Mouse (Mus musculus) heart, embryonic 14.5 days (tissue): ENCODE data around the gene Hsd3b4. TPM values are rescaled to one million over a fixed set of nuclear protein-coding genes. Genes with fewer than 3 reads are reported as not detected.
"Not testable (repeated sequence)": the region's sequence is repeated elsewhere in the genome, so short reads cannot be mapped to it uniquely, and the experiment has no call there.

Experiments
- ATAC-seq: fragments of 200-750 bp; cut with Nextera tagmentation; 2 replicates; pipeline ENCODE4 v1.8.0; 2017; ENCODE audit warnings: low read depth, moderate TSS enrichment; ENCODE audit not compliant: insufficient number of reproducible peaks, insufficient read depth, low FRiP score
- H3K27ac ChIP-seq, 2 experiments: fragments of 200-500 bp in 1 of 2; fragments of 300-500 bp in 1 of 2; sonication (generic) in 1 of 2; replicated peaks in 1 of 2; 2 replicates each; pipeline ENCODE4 v1.5.1; 2012 to 2014; ENCODE audit warnings: low read depth in 2 of 2, low read length in 2 of 2, control low read depth in 1 of 2, mild to moderate bottlenecking in 1 of 2, mixed read lengths in 1 of 2; ENCODE audit not compliant: control insufficient read depth in 1 of 2, insufficient read depth in 1 of 2
- H3K27me3 ChIP-seq: fragments of 300-500 bp; sonication (generic); 2 replicates; pipeline ENCODE4 v1.6.1; 2014; ENCODE audit warnings: mild to moderate bottlenecking, low read length, control low read depth; ENCODE audit not compliant: control insufficient read depth, insufficient read depth
- H3K36me3 ChIP-seq: fragments of 300-500 bp; sonication (generic); 2 replicates; pipeline ENCODE4 v1.6.1; 2014; ENCODE audit warnings: mild to moderate bottlenecking, control low read depth, low read length, mixed read lengths; ENCODE audit not compliant: control insufficient read depth, insufficient read depth
- H3K4me1 ChIP-seq, 2 experiments: fragments of 200-500 bp in 1 of 2; fragments of 300-500 bp in 1 of 2; sonication (generic) in 1 of 2; 2 replicates each; pipeline ENCODE4 v1.6.1; 2012 to 2014; ENCODE audit warnings: low read length in 2 of 2, control low read depth in 1 of 2, mixed read lengths in 1 of 2; ENCODE audit not compliant: control insufficient read depth in 2 of 2, insufficient read depth in 2 of 2
- H3K4me2 ChIP-seq: fragments of 300-500 bp; sonication (generic); 2 replicates; pipeline ENCODE4 v1.6.1; 2014; ENCODE audit warnings: mild to moderate bottlenecking, low read length
- H3K4me3 ChIP-seq, 2 experiments: fragments of 200-500 bp in 1 of 2; fragments of 300-500 bp in 1 of 2; sonication (generic) in 1 of 2; 2 replicates each; pipeline ENCODE4 v1.5.1; 2012 to 2014; ENCODE audit warnings: low read length in 2 of 2, mild to moderate bottlenecking in 2 of 2, control low read depth in 1 of 2, low read depth in 1 of 2, moderate library complexity in 1 of 2; ENCODE audit not compliant: control insufficient read depth in 1 of 2, insufficient read depth in 1 of 2
- H3K9ac ChIP-seq: fragments of 300-500 bp; sonication (generic); 2 replicates; pipeline ENCODE4 v1.6.1; 2014; ENCODE audit warnings: mild to moderate bottlenecking, low read length
- H3K9me3 ChIP-seq: fragments of 300-500 bp; sonication (generic); 2 replicates; pipeline ENCODE4 v1.6.1; 2016; ENCODE audit warnings: low read length, control low read depth; ENCODE audit not compliant: control insufficient read depth
- WGBS: fragments of 180-500 bp; shearing (Covaris S2); extraction: QIAGEN DNeasy Blood & Tissue Kit; methylation state at CpG from one replicate; pipeline ENCODE4 v1.1.7; 2014; 5-methylcytosine and 5-hydroxymethylcytosine counted together
- polyA plus RNA-seq: library from polyadenylated mRNA; unstranded; fragments of >200 nt; fragmentation: Nextera tagmentation; extraction: Ambion mirVana; gene quantifications from 2 replicates; pipeline ENCODE4 v1.2.1, GENCODE M21; 2014

Hsd3b4 gene
- polyA plus RNA-seq: not detected in 2 replicates

DNA sequence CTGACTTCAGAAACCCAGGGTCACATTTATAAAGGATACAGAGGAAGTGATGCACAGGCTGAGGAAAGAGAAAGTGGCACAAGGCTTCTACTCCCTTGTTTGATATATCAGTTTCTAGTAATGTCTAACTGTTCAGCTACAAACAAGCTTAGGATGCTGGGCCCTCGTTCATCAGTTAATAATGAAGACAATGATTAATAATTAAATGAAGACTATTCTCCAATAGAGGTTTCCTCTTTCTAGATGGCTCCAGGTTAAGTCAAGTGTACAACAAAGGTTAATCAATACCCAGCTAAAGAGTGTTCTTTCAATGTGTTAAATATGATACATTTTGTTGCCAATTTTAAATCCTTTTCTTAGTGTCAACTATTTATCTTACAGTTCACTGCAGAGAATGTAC lies at the start of gene Hsd3b4:
TSS of gene Hsd3b4 (minus strand) at position 101 of the 400 bp plus-strand sequence.
- not testable (repeated sequence) for H3K36me3 ChIP-seq, H3K4me2 ChIP-seq, H3K9ac ChIP-seq, ATAC-seq, H3K27ac ChIP-seq, H3K27me3 ChIP-seq, H3K4me1 ChIP-seq, H3K9me3 ChIP-seq, H3K4me3 ChIP-seq
- no CpG with 5 or more reads among the region's 1 CpGs for WGBS

DNA sequence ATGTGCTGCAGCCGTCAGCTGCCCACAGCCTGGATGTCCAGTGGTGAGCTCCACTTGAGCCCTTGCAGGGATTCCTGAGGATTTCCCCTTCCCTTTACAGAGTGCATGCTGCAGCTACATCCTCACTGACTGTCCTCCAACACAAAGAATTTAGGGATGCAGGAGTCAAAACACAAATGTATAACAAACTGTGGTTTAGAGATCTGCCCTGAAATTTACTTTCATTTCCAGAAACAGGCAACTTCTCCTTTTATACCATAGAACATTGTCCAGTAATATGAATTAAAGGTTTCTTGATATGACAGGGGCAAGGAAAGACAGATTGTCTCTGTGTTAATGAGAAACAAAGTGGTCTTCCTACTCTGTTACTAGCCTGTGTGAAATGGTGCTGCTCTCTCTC lies 40.5 kb upstream of the Hsd3b4 start:
- not testable (repeated sequence) for H3K9ac ChIP-seq, H3K9me3 ChIP-seq, H3K4me1 ChIP-seq, H3K27ac ChIP-seq, H3K36me3 ChIP-seq, H3K27me3 ChIP-seq, ATAC-seq, H3K4me2 ChIP-seq, H3K4me3 ChIP-seq
- no CpG with 5 or more reads among the region's 1 CpGs for WGBS

DNA sequence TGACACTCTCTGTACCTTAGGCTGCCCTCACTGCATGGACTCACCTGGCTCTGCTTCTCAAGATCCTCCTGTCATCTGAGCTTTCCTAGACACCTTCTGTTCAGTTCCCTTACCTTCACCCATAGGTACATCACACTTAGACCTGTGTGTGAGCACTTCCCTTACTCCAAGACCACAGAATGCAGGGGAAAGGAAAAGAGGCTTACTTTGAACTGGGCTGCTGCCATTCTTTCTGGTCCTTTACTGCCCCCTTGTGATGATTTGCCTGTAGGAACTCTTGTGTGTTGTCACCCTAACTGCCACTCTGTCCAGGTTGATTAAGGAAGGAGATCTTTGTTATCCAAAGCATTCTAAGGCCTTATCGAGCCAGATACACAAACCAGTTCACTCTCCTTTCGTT lies 39.9 kb upstream of the Hsd3b4 start:
- no CpG with 5 or more reads among the region's 2 CpGs for WGBS
- H3K9me3 ChIP-seq, H3K36me3 ChIP-seq, H3K27ac ChIP-seq, ATAC-seq, H3K4me2 ChIP-seq, H3K9ac ChIP-seq, H3K27me3 ChIP-seq, H3K4me3 ChIP-seq, H3K4me1 ChIP-seq: not testable (repeated sequence)

DNA sequence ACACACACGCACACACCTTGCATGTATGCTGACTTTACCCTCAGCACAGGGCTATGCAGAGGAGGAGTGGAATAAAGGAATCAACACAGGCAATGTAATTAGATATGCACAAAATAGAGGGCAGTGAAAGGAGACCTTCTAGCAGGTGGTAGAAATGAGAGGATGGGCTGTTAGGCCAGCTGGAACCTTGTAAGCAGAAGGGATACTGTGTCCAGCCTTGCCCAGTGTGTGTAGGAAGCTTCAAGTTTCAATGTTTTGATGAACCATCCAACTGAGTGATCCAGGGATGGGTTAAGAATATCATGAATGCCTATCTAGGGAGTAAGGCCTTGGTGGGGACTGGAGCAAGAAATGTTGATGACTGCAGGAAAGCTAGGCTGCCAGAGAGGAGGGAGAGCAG lies 38.2 kb upstream of the Hsd3b4 start:
- H3K9me3 ChIP-seq, H3K27ac ChIP-seq, H3K27me3 ChIP-seq, H3K36me3 ChIP-seq, H3K4me2 ChIP-seq, ATAC-seq, H3K4me3 ChIP-seq, H3K4me1 ChIP-seq, H3K9ac ChIP-seq: not testable (repeated sequence)
- 57% methylated on average over 1 of the region's 1 CpGs for WGBS

DNA sequence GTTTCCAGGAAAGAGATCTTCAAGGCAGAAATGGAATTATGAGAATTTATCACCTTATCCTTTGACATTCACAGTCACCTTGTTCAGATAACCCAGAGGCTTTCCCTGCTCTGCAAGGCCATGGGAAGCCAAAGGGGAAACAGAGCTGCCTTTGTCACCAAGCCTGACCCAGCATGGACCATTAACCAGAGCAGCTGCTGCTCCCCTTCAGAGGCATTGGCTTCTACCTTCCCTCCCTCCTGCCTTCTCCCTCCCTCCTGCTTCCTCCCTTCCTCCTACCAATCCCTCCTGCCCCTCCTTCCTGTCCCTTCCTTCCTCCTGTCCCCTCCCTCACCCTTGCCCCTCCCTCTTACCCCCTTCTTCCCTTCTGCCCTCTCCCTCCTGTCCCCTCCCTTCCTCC lies 37.3 kb upstream of the Hsd3b4 start:
- not testable (repeated sequence) for H3K4me1 ChIP-seq, ATAC-seq, H3K27ac ChIP-seq

DNA sequence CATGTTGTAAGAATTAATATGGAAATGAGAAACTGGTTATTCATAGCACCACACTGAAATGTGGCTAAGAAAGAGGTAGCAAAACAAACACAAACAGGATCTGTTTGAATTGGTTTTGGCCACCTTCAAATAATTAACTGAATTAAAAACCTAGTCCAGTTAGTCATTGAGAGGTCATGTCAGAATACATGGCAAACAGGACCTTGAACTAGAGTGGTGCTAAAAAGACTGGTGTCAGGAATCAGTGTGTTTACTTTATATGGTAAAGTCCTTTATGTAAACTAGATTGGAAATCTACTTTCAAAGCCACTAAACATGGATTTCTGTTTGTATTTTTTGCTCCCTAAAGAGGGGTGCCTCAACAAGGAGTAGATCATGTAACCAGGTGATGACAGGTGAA lies 14.7 kb upstream of the Hsd3b4 start:
- not testable (repeated sequence) for H3K4me3 ChIP-seq, H3K9me3 ChIP-seq, H3K27ac ChIP-seq, ATAC-seq, H3K27me3 ChIP-seq, H3K9ac ChIP-seq, H3K4me2 ChIP-seq, H3K36me3 ChIP-seq, H3K4me1 ChIP-seq

More for the DNA sequence above, 37.3 kb upstream of the Hsd3b4 start:
- not testable (repeated sequence) for H3K9ac ChIP-seq, H3K36me3 ChIP-seq, H3K4me2 ChIP-seq, H3K4me3 ChIP-seq, H3K27me3 ChIP-seq, H3K9me3 ChIP-seq

DNA sequence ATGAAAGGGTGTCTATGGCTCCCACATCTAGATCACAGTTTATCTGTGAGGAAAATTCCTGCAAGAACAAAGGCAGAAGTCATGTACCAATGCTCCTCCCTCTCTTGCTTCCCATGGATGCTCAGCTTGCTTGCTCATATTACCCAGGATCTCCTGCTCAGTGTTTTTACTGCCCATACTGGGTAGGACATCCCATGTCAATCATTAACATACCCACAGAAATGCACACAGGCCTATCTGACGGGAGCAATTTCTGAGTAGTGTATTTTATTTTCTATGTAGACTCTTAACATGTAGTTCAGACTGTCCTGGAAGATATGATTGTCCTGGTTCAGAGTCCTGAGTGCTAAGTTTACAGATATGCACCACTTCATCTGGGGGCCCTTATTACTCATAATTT lies 14.2 kb upstream of the Hsd3b4 start:
- H3K9ac ChIP-seq, H3K9me3 ChIP-seq, H3K27me3 ChIP-seq, H3K4me3 ChIP-seq, H3K27ac ChIP-seq, H3K36me3 ChIP-seq, H3K4me1 ChIP-seq, ATAC-seq, H3K4me2 ChIP-seq: not testable (repeated sequence)
- WGBS: no CpG with 5 or more reads among the region's 1 CpGs

DNA sequence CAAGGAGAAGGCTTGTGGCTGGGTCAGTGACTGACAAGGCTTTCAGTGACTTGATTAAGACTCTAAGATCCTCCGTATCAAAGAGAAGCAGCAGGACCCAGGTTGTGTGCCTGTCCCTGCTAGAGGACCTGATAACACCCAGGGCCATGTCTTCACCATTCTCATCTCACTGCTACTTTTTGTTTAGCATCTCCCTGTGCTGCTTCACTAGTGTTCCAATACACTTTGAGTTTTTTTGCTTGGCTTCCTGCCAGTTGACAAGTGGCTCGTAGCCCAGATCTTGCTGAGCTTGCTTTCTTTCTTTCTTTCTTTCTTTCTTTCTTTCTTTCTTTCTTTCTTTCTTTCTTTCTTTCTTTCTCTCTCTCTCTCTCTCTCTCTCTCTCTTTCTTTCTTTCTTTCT lies 12.5 kb upstream of the Hsd3b4 start:
- H3K4me3 ChIP-seq, H3K4me1 ChIP-seq, H3K27ac ChIP-seq, H3K9ac ChIP-seq, ATAC-seq, H3K27me3 ChIP-seq, H3K9me3 ChIP-seq, H3K36me3 ChIP-seq, H3K4me2 ChIP-seq: not testable (repeated sequence)
- 14% methylated on average over 1 of the region's 2 CpGs for WGBS
